Mouse (Mus musculus) neural tube, embryonic 14.5 days (tissue): ENCODE results near the gene Isy1. TPM values are rescaled to one million over a fixed set of nuclear protein-coding genes. Genes with fewer than 3 reads are reported as not detected.

Experiments
- ATAC-seq: fragments of 200-750 bp; cut with Nextera tagmentation; 2 replicates; pipeline ENCODE4 v1.8.0; 2017; ENCODE audit warnings: low read depth, mild to moderate bottlenecking, moderate TSS enrichment, moderate library complexity
- H3K27ac ChIP-seq: fragments of 300-500 bp; sonication (generic); 2 replicates; pipeline ENCODE4 v1.5.1; 2014; ENCODE audit warnings: low read depth, mild to moderate bottlenecking, control low read depth, low read length, moderate library complexity, mixed read lengths
- H3K27me3 ChIP-seq: fragments of 300-500 bp; sonication (generic); 2 replicates; pipeline ENCODE4 v1.6.1; 2014; ENCODE audit warnings: low read length; ENCODE audit not compliant: control insufficient read depth, insufficient read depth
- H3K36me3 ChIP-seq: fragments of 300-500 bp; sonication (generic); 2 replicates; pipeline ENCODE4 v1.6.1; 2014; ENCODE audit warnings: low read length, mixed read lengths; ENCODE audit not compliant: control insufficient read depth, insufficient read depth
- H3K4me1 ChIP-seq: fragments of 300-500 bp; sonication (generic); 2 replicates; pipeline ENCODE4 v1.6.1; 2014; ENCODE audit warnings: low read length; ENCODE audit not compliant: control insufficient read depth, insufficient read depth
- H3K4me2 ChIP-seq: fragments of 300-500 bp; sonication (generic); 2 replicates; pipeline ENCODE4 v1.6.1; 2014; ENCODE audit warnings: mild to moderate bottlenecking, low read depth, low read length, control low read depth
- H3K4me3 ChIP-seq: fragments of 300-500 bp; sonication (generic); 2 replicates; pipeline ENCODE4 v1.5.1; 2014; ENCODE audit warnings: low read depth, low read length, control low read depth, mixed read lengths
- H3K9ac ChIP-seq: fragments of 300-500 bp; sonication (generic); replicated peaks from 2 replicates; pipeline ENCODE4 v1.6.1; 2014; ENCODE audit warnings: low read depth, mild to moderate bottlenecking, control low read depth, low read length, mixed read lengths
- H3K9me3 ChIP-seq: fragments of 300-500 bp; sonication (generic); 2 replicates; pipeline ENCODE4 v1.6.1; 2016; ENCODE audit warnings: low read length; ENCODE audit not compliant: control insufficient read depth
- WGBS: fragments of 180-500 bp; shearing (Covaris S2); extraction: QIAGEN DNeasy Blood & Tissue Kit; methylation state at CpG from one replicate; pipeline ENCODE4 v1.1.7; 2014; 5-methylcytosine and 5-hydroxymethylcytosine counted together
- polyA plus RNA-seq: library from polyadenylated mRNA; unstranded; fragments of >200 nt; fragmentation: Nextera tagmentation; extraction: Ambion mirVana; gene quantifications from 2 replicates; pipeline ENCODE4 v1.2.1, GENCODE M21; 2014

Gene Isy1
- polyA plus RNA-seq, 1 experiment from 2014 or later = 25.1 TPM

GRCm38 (mm10) chr6:87804036-87804435 is 34.6 kb downstream of the Isy1 start:
- Histone ChIP-seq H3K9me3 (no peaks in the 10 kb centered on the region), H3K9ac (no peak overlapping the region), H3K27me3 (no peaks in the 10 kb centered on the region), H3K27ac (no peak overlapping the region), H3K4me3 (no peak overlapping the region), H3K4me2 (no peak overlapping the region), H3K4me1 (no peaks in the 10 kb centered on the region), H3K36me3 (peaks cover 3% of the 10 kb centered on the region; the same call in 1 of the 2 replicates)
- no peak for ATAC-seq
- 87% methylated on average over 1 of the region's 1 CpGs for WGBS

DNA sequence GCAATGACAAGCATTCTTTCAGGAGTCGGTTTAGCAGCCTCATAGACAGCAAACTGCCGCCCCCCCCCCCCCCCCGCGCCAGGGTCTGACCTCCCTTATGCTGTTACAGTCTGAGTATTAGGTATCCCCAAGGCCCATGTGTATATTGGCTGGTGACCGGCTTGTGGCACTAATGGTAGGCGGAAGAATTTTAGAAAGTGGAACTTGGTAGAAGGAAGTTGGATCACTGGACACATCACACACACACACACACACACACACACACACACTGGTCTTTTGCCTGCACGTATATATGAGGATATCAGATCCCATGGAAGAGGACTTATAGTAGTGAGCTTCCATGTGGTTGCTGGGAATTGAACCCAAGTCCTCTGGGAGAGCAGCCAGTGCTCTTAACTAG is 36.1 kb downstream of the Isy1 start:
- no peaks in the 10 kb centered on the region for H3K9me3 ChIP-seq
- H3K9ac ChIP-seq = no peak overlapping the region
- no peak overlapping the region for H3K4me2 ChIP-seq
- H3K4me3 ChIP-seq = no peak overlapping the region
- no peaks in the 10 kb centered on the region for H3K4me1 ChIP-seq
- WGBS = 90% methylated on average over 7 of the region's 7 CpGs
- no peak overlapping the region for H3K27ac ChIP-seq
- no peak for ATAC-seq
- no peaks in the 10 kb centered on the region for H3K36me3 ChIP-seq
- no peaks in the 10 kb centered on the region for H3K27me3 ChIP-seq

DNA sequence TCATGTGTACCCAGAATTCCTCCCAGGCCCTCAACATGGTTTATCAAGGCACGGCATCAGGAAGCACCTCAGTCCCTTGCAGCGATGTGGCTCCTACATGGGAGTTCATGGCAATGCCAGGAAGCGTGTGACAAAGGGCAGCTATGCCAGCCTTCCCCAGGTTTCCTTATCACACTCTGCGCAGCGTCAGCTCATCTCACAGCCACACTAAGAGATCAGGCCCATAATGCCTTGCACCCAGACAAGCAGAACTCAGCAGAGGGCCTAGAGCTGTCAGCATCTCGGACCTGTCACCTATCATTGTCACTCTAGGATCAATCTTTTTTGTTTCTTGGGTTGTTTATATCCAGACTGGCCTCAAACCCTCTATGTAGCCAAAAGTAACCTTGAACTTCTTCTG is 39.0 kb downstream of the Isy1 start:
- no peak for ATAC-seq
- Histone ChIP-seq H3K4me2 (no peak overlapping the region), H3K9me3 (no peaks in the 10 kb centered on the region), H3K4me1 (no peaks in the 10 kb centered on the region), H3K27me3 (no peaks in the 10 kb centered on the region), H3K36me3 (no peaks in the 10 kb centered on the region), H3K27ac (no peak overlapping the region), H3K4me3 (no peak overlapping the region), H3K9ac (no peak overlapping the region)
- 93% methylated on average over 6 of the region's 6 CpGs for WGBS

DNA sequence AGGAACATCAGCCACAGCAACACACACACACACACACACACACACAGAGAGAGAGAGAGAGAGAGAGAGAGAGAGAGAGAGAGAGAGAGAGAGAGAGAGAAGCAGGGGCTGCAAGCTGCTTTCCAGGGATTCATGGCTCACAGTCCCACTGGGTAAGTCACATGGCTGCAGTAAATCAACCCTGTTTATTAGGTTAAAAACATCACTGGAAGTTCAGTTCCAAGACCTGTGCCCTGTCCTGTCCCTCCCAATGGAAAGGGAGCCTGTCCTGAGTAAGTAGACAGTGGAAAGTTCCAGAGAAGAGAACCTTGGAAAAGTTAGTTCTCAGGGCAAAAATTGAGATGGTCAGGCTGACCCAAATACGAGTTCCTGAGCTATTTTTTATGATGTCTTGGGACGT is 41.3 kb downstream of the Isy1 start:
- Histone ChIP-seq H3K36me3 (no peaks in the 10 kb centered on the region), H3K27me3 (no peaks in the 10 kb centered on the region), H3K4me2 (no peak overlapping the region), H3K9ac (no peak overlapping the region), H3K27ac (no peak overlapping the region), H3K4me1 (no peaks in the 10 kb centered on the region), H3K4me3 (no peak overlapping the region), H3K9me3 (no peaks in the 10 kb centered on the region)
- ATAC-seq = no peak
- 31% methylated on average over 2 of the region's 2 CpGs for WGBS

DNA sequence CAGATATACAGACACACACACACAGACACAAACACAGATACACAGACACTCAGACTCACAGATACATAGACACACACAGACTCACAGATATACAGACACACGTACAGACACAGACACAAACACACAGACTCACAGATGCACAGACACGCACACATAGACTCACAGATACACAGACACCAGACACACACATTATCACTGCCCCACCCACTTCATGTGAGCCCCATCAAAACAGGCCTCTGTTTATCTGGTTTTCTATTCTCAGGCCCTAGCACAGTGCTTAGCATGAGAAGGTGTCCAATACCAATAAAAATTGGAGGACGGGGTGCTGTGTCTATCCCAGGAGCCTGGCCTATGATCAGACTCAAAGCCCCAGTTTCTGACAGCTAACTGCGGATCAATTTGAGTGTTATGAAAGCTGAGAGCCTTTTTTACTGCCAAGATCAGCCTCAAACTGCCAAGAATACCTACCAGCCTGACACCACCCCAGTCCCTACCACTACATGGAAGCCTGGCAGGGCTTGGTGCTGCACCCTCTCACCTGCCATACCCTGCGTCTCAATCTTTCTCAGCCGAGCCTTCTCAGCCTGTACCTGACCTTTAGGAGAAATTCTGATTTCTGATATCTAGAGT is 42.2 kb downstream of the Isy1 start:
- no peaks in the 10 kb centered on the region for H3K4me1 ChIP-seq
- H3K9me3 ChIP-seq = no peaks in the 10 kb centered on the region
- ATAC-seq = no peak
- H3K9ac ChIP-seq = no peak overlapping the region
- 95% methylated on average over 6 of the region's 6 CpGs for WGBS
- no peak overlapping the region for H3K4me2 ChIP-seq
- no peaks in the 10 kb centered on the region for H3K27me3 ChIP-seq
- peaks cover 5% of the 10 kb centered on the region; the same call in 1 of the 2 replicates for H3K36me3 ChIP-seq
- no peak overlapping the region for H3K4me3 ChIP-seq
- no peak overlapping the region for H3K27ac ChIP-seq

DNA sequence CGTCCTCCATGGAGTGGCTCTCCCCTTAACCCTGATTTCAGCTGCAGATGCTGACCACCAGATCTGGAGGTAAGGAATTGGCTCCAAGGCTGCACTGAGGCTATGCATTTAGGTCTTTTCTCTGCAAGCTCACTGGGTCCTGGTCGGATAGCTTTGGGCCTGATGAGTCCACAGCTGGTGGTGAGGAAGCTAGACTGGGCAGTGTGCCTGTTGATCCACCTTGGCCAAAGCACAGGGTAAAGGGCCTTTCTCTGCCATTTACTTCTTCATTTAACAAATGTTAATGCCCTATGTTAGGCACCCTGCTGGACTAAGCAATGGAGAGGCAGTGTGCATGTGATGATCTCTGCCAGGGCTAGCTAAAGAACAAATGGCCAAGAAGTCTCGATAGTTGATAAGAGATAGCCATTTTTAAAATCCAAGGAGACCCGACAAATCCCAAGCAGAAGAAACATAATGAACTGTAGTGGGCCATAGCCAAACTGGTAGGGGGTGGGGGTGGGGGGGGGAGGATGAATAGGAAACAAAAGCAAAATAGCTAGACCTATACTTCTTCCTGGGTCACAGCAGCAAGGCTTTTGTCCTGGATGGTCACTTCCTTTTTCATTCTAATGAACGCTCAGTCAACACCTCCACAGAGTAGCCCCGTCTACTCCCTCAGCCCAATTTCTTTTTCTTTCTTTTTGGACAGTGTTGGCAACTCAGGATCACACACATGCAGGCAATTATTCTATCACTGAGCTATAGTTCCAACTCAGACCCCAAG is 43.0 kb downstream of the Isy1 start:
- Histone ChIP-seq H3K4me1 (no peaks in the 10 kb centered on the region), H3K9ac (no peak overlapping the region), H3K9me3 (no peaks in the 10 kb centered on the region), H3K36me3 (peaks cover 9% of the 10 kb centered on the region; the same call in 1 of the 2 replicates), H3K27ac (no peak overlapping the region), H3K27me3 (no peaks in the 10 kb centered on the region), H3K4me3 (no peak overlapping the region), H3K4me2 (no peak overlapping the region)
- ATAC-seq = no peak
- WGBS = 47% methylated on average over 6 of the region's 6 CpGs

GRCm38 (mm10) chr6:87793821-87794510 is 44.6 kb downstream of the Isy1 start:
- Histone ChIP-seq H3K9ac (no peak overlapping the region), H3K27me3 (no peaks in the 10 kb centered on the region), H3K9me3 (no peaks in the 10 kb centered on the region), H3K4me2 (no peak overlapping the region), H3K4me3 (no peak overlapping the region), H3K4me1 (peaks cover 3% of the 10 kb centered on the region; the same call in 1 of the 2 replicates), H3K36me3 (peaks cover 9% of the 10 kb centered on the region; the same call in 1 of the 2 replicates), H3K27ac (no peak overlapping the region)
- ATAC-seq = no peak
- WGBS = 94% methylated on average over 10 of the region's 10 CpGs

GRCm38 (mm10) chr6:87791826-87792225 is 46.8 kb downstream of the Isy1 start:
- Histone ChIP-seq H3K27ac (no peak overlapping the region), H3K4me1 (peaks cover 3% of the 10 kb centered on the region; the same call in 1 of the 2 replicates), H3K4me2 (no peak overlapping the region), H3K27me3 (no peaks in the 10 kb centered on the region), H3K36me3 (peaks cover 9% of the 10 kb centered on the region; the same call in 1 of the 2 replicates), H3K4me3 (no peak overlapping the region), H3K9ac (no peak overlapping the region), H3K9me3 (no peaks in the 10 kb centered on the region)
- ATAC-seq = no peak
- WGBS = 96% methylated on average over 5 of the region's 5 CpGs
